Mouse (Mus musculus) limb, embryonic 12.5 days (tissue): ENCODE data around the gene Aldh3b3. TPM values are rescaled to one million over a fixed set of nuclear protein-coding genes. Genes with fewer than 3 reads are reported as not detected.

Experiments
- ATAC-seq: fragments of 200-750 bp; cut with Nextera tagmentation; 2 replicates; pipeline ENCODE4 v1.8.0; 2017; ENCODE audit warnings: low read depth, moderate TSS enrichment; ENCODE audit not compliant: insufficient number of reproducible peaks, insufficient read depth, low FRiP score, low TSS enrichment
- H3K27ac ChIP-seq: fragments of 300-500 bp; sonication (generic); 2 replicates; pipeline ENCODE4 v1.5.1; 2016; ENCODE audit warnings: mild to moderate bottlenecking, moderate library complexity
- H3K27me3 ChIP-seq: fragments of 300-500 bp; sonication (generic); 2 replicates; pipeline ENCODE4 v1.6.1; 2016; ENCODE audit warnings: mild to moderate bottlenecking, moderate library complexity
- H3K36me3 ChIP-seq: fragments of 300-500 bp; sonication (generic); 2 replicates; pipeline ENCODE4 v1.6.1; 2016; ENCODE audit warnings: mild to moderate bottlenecking, moderate library complexity
- H3K4me1 ChIP-seq: fragments of 300-500 bp; sonication (generic); replicated peaks from 2 replicates; pipeline ENCODE4 v1.6.1; 2016
- H3K4me2 ChIP-seq: fragments of 300-500 bp; sonication (generic); 2 replicates; pipeline ENCODE4 v1.6.1; 2016; ENCODE audit warnings: mild to moderate bottlenecking, moderate library complexity
- H3K4me3 ChIP-seq: fragments of 300-500 bp; sonication (generic); replicated peaks from 2 replicates; pipeline ENCODE4 v1.5.1; 2016; ENCODE audit warnings: mild to moderate bottlenecking
- H3K9ac ChIP-seq: fragments of 300-500 bp; sonication (generic); replicated peaks from 2 replicates; pipeline ENCODE4 v1.6.1; 2016; ENCODE audit warnings: mild to moderate bottlenecking, moderate library complexity
- H3K9me3 ChIP-seq: fragments of 300-500 bp; sonication (generic); 2 replicates; pipeline ENCODE4 v1.6.1; 2016; ENCODE audit warnings: mild to moderate bottlenecking, moderate library complexity
- WGBS: fragments of 180-500 bp; shearing (Covaris S2); methylation state at CpG from one replicate; pipeline ENCODE4 v1.1.7; 2016; 5-methylcytosine and 5-hydroxymethylcytosine counted together
- polyA plus RNA-seq: library from polyadenylated mRNA; unstranded; fragments of >200 nt; fragmentation: Nextera tagmentation; extraction: Ambion mirVana; gene quantifications from 2 replicates; pipeline ENCODE4 v1.2.1, GENCODE M21; 2016

The Aldh3b3 gene
- polyA plus RNA-seq, 1 experiment from 2014 or later = not detected

- Histone ChIP-seq H3K9me3 (no peaks in the 10 kb centered on the region), H3K27me3 (peaks cover 16% of the 10 kb centered on the region), H3K4me2 (no peak overlapping the region), H3K9ac (no peak overlapping the region), H3K36me3 (no peaks in the 10 kb centered on the region), H3K4me3 (no peak overlapping the region), H3K27ac (no peak overlapping the region), H3K4me1 (no peaks in the 10 kb centered on the region)
- WGBS = 73% methylated on average over 7 of the region's 7 CpGs
- no peak for ATAC-seq
Measured at GRCm38 (mm10) chr19:3942315-3942714, 16.1 kb upstream of the Aldh3b3 start.

DNA sequence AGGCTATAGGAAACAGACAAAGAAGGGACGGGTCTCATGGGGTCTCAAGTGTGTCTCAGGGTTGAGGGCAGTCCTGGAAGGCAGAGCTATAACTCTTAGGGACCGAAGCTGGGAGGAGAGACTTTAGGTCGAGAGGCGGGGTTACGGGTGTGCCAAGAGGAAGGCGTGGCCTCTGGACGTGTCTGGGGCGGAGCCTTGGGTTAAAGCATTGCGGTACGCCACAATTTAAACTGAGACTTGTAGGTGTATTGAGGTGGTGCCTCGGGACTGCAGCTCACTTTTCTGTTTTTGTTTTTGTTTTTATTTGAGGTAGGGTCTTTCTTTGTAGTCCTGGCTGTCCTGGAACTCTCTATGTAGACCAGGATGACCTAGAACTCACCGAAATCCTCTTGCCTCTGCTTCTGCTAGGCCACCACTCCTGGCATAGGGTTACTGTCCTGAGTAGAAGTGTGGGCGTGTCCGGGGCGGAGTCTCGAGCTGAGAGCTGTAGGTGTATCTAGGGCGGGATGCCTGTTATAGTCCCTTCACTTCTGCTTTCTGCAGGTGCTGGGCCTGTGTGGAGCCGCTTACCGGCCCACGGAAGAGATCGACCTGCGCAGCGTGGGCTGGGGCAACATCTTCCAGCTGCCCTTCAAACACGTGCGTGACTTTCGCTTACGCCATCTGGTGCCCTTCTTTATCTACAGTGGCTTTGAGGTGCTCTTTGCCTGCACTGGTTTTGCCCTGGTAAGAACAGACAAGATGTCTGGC lies 15.3 kb upstream of the Aldh3b3 start:
- H3K9ac ChIP-seq = no peak overlapping the region
- no peaks in the 10 kb centered on the region for H3K36me3 ChIP-seq
- H3K9me3 ChIP-seq = no peaks in the 10 kb centered on the region
- no peaks in the 10 kb centered on the region for H3K4me1 ChIP-seq
- ATAC-seq = no peak
- H3K4me2 ChIP-seq = peak overlapping the region; percentile 9; the same call in 1 of the 2 replicates
- H3K27ac ChIP-seq = no peak overlapping the region
- 18% methylated on average over 27 of the region's 27 CpGs for WGBS
- no peak overlapping the region for H3K4me3 ChIP-seq
- H3K27me3 ChIP-seq = peaks cover 16% of the 10 kb centered on the region

- no peak overlapping the region for H3K4me2 ChIP-seq
- no peaks in the 10 kb centered on the region for H3K4me1 ChIP-seq
- H3K4me3 ChIP-seq = no peak overlapping the region
- peaks cover 16% of the 10 kb centered on the region for H3K27me3 ChIP-seq
- 35% methylated on average over 10 of the region's 10 CpGs for WGBS
- no peak for ATAC-seq
- no peak overlapping the region for H3K27ac ChIP-seq
- H3K9ac ChIP-seq = no peak overlapping the region
- no peaks in the 10 kb centered on the region for H3K36me3 ChIP-seq
- no peaks in the 10 kb centered on the region for H3K9me3 ChIP-seq
Measured at GRCm38 (mm10) chr19:3945872-3946564, 12.4 kb upstream of the Aldh3b3 start.

GRCm38 (mm10) chr19:3946715-3947114 lies 11.7 kb upstream of the Aldh3b3 start:
- Histone ChIP-seq H3K4me2 (no peak overlapping the region), H3K36me3 (no peaks in the 10 kb centered on the region), H3K27ac (no peak overlapping the region), H3K9ac (no peak overlapping the region), H3K4me3 (no peak overlapping the region), H3K9me3 (no peaks in the 10 kb centered on the region), H3K27me3 (peaks cover 16% of the 10 kb centered on the region), H3K4me1 (no peaks in the 10 kb centered on the region)
- WGBS = 12% methylated on average over 2 of the region's 2 CpGs
- peak; percentile 55; the same call in 1 of the 2 replicates for ATAC-seq

DNA sequence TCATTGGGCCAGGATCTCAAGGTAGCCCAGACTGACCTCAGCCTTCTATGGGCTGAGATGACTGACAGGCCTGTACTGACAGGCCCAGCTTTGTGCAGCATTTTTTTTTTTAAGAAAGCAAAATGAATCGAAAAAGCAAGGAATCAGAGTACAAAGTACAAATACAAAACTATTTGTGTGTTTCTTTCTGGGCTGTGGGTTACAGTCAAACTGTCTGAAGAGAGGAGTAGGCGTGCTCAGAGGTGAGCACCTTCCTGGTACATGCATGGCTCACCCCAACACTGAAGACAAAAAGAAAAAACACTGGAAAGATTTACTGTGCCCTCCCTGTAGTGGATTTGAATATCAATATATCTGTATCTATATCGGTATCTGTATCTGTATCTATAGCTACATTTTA lies 10.6 kb upstream of the Aldh3b3 start:
- H3K4me3 ChIP-seq = no peak overlapping the region

GRCm38 (mm10) chr19:3948546-3948945 lies 9.9 kb upstream of the Aldh3b3 start:
- Histone ChIP-seq H3K27me3 (peaks cover 8% of the 10 kb centered on the region), H3K9ac (no peak overlapping the region), H3K9me3 (no peaks in the 10 kb centered on the region), H3K4me1 (no peaks in the 10 kb centered on the region), H3K4me3 (no peak overlapping the region), H3K36me3 (no peaks in the 10 kb centered on the region), H3K4me2 (no peak overlapping the region), H3K27ac (no peak overlapping the region)
- WGBS = 70% methylated on average over 14 of the region's 14 CpGs
- ATAC-seq = no peak

More for the DNA sequence above, 10.6 kb upstream of the Aldh3b3 start:
- Histone ChIP-seq H3K4me1 (no peaks in the 10 kb centered on the region), H3K4me2 (no peak overlapping the region), H3K9ac (no peak overlapping the region), H3K27ac (no peak overlapping the region), H3K36me3 (no peaks in the 10 kb centered on the region), H3K27me3 (peaks cover 15% of the 10 kb centered on the region), H3K9me3 (no peaks in the 10 kb centered on the region)
- ATAC-seq = no peak
- WGBS = 79% methylated on average over 3 of the region's 3 CpGs

- no peaks in the 10 kb centered on the region for H3K36me3 ChIP-seq
- WGBS = 71% methylated on average over 3 of the region's 3 CpGs
- no peak for ATAC-seq
- no peaks in the 10 kb centered on the region for H3K9me3 ChIP-seq
- no peak overlapping the region for H3K27ac ChIP-seq
- no peak overlapping the region for H3K4me2 ChIP-seq
- H3K27me3 ChIP-seq = no peaks in the 10 kb centered on the region
- no peak overlapping the region for H3K4me3 ChIP-seq
- H3K4me1 ChIP-seq = no peaks in the 10 kb centered on the region
- no peak overlapping the region for H3K9ac ChIP-seq
Measured at GRCm38 (mm10) chr19:3950331-3950730, 8.1 kb upstream of the Aldh3b3 start.

DNA sequence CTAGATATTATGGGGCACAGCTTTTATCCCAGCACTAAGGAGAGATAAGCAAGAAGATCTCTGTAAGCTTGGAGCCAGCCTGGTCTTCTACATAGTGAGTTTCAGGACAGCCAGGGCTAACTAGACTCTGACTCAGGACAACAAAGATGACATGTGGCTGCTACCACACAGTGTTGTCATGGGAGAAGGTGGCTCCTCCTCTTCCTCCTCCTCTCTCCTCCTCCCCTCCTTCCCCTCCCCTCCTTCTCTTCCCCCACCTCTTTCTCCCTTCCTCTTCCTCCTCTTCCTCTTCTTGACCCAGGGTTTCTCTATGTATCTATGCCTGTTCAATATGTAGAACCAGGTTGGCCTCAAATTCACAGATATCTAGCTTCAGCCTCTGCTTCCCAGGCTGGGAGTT lies 7.0 kb upstream of the Aldh3b3 start:
- Histone ChIP-seq H3K4me3 (no peak overlapping the region), H3K4me1 (no peaks in the 10 kb centered on the region)

GRCm38 (mm10) chr19:3952099-3952498 lies 6.3 kb upstream of the Aldh3b3 start:
- H3K27me3 ChIP-seq = no peaks in the 10 kb centered on the region
- H3K9ac ChIP-seq = no peak overlapping the region
- H3K4me2 ChIP-seq = no peak overlapping the region
- no peaks in the 10 kb centered on the region for H3K9me3 ChIP-seq
- H3K4me1 ChIP-seq = no peaks in the 10 kb centered on the region
- H3K36me3 ChIP-seq = no peaks in the 10 kb centered on the region
- WGBS = 48% methylated on average over 1 of the region's 1 CpGs
- no peak overlapping the region for H3K27ac ChIP-seq
- H3K4me3 ChIP-seq = no peak overlapping the region
- no peak for ATAC-seq

More for the DNA sequence above, 7.0 kb upstream of the Aldh3b3 start:
- Histone ChIP-seq H3K36me3 (no peaks in the 10 kb centered on the region), H3K27me3 (no peaks in the 10 kb centered on the region), H3K4me2 (no peak overlapping the region), H3K9me3 (no peaks in the 10 kb centered on the region), H3K9ac (no peak overlapping the region), H3K27ac (no peak overlapping the region)
- no peak for ATAC-seq

GRCm38 (mm10) chr19:3955033-3955432 lies 3.4 kb upstream of the Aldh3b3 start:
- no peak for ATAC-seq
- no peaks in the 10 kb centered on the region for H3K27me3 ChIP-seq
- H3K36me3 ChIP-seq = no peaks in the 10 kb centered on the region
- no peak overlapping the region for H3K4me2 ChIP-seq
- no peak overlapping the region for H3K4me3 ChIP-seq
- H3K9ac ChIP-seq = no peak overlapping the region
- H3K27ac ChIP-seq = no peak overlapping the region
- H3K9me3 ChIP-seq = no peaks in the 10 kb centered on the region
- H3K4me1 ChIP-seq = no peaks in the 10 kb centered on the region
- 73% methylated on average over 3 of the region's 3 CpGs for WGBS

DNA sequence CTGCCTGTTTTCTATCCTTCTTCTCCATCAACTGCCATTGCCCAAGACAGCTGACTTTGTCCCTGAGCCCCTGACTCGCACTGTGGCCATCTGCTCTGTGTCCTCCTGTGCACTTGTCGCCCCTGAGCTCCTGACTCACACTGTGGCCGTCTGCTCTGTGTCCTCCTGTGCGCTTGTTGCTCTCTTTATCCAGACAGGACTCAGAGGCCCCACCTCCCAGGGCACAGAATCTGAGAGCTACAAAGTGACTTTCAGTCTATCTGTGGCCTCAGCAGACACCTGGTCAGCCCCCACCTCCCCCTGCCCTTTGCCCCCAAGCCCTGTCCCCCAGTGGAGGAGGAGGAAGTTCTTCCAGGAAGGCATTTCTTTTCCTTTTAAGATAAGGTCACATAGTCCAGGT lies 2.6 kb upstream of the Aldh3b3 start:
- Histone ChIP-seq H3K27ac (no peak overlapping the region), H3K36me3 (no peaks in the 10 kb centered on the region), H3K9ac (no peak overlapping the region), H3K4me3 (no peak overlapping the region), H3K4me1 (no peaks in the 10 kb centered on the region), H3K4me2 (no peak overlapping the region), H3K9me3 (no peaks in the 10 kb centered on the region), H3K27me3 (no peaks in the 10 kb centered on the region)
- no peak for ATAC-seq
- 51% methylated on average over 4 of the region's 4 CpGs for WGBS
